Mouse (Mus musculus) adrenal gland, adult 8-10 months (tissue): ENCODE results near the gene Ubox5. TPM values are rescaled to one million over a fixed set of nuclear protein-coding genes. Genes with fewer than 3 reads are reported as not detected.
A peak's percentile ranks its signal among the peaks of the same experiment; 100 is the strongest.
"Not testable (repeated sequence)": the region's sequence is repeated elsewhere in the genome, so short reads cannot be mapped to it uniquely, and the experiment has no call there.

ENCODE experiments used
- DNase-seq: peaks from one replicate; pipeline ENCODE4 v3.0.0; 2022
- total RNA-seq, 4 experiments: library from RNA; stranded (reverse); gene quantifications; 2 replicates each; pipeline ENCODE4 v1.2.4; 2022

Gene Ubox5
- total RNA-seq: 1 to 10 TPM; 6.6 to 8.8 (median 7.7) TPM

GRCm38 (mm10) chr2:130629839-130630203, at the start of gene Ubox5, which contains the start of gene Fastkd5:
Ubox5 (minus strand) TSS chr2:130630038.
Fastkd5 (minus strand) TSS chr2:130630027.
- peak; percentile 85 for DNase-seq

GRCm38 (mm10) chr2:130679154-130679553, 49.3 kb upstream of the Ubox5 start:
- no peak for DNase-seq

- DNase-seq: peak; percentile 31
Measured at GRCm38 (mm10) chr2:130677211-130677610, 47.4 kb upstream of the Ubox5 start.

GRCm38 (mm10) chr2:130667559-130667958, 37.7 kb upstream of the Ubox5 start, which contains the start of gene Itpa:
Itpa (plus strand) TSS chr2:130667610.
- DNase-seq: peak; percentile 84

GRCm38 (mm10) chr2:130664102-130664701, 34.4 kb upstream of the Ubox5 start, which contains the start of gene Ddrgk1:
Ddrgk1 (minus strand) TSS chr2:130664659.
- DNase-seq: peak; percentile 89

- DNase-seq: no peak
Measured at GRCm38 (mm10) chr2:130663342-130663741, 33.5 kb upstream of the Ubox5 start.

GRCm38 (mm10) chr2:130658530-130658929, 28.7 kb upstream of the Ubox5 start:
- DNase-seq: no peak

- DNase-seq: no peak
Measured at GRCm38 (mm10) chr2:130657541-130657940, 27.7 kb upstream of the Ubox5 start.

GRCm38 (mm10) chr2:130656536-130656935, 26.7 kb upstream of the Ubox5 start:
- DNase-seq: no peak

- DNase-seq: no peak
Measured at GRCm38 (mm10) chr2:130655660-130656339, 26.0 kb upstream of the Ubox5 start.

GRCm38 (mm10) chr2:130653760-130654159, 23.9 kb upstream of the Ubox5 start:
- no peak for DNase-seq

- no peak for DNase-seq
Measured at GRCm38 (mm10) chr2:130653303-130653702, 23.5 kb upstream of the Ubox5 start.

GRCm38 (mm10) chr2:130649028-130649427, 19.2 kb upstream of the Ubox5 start:
- not testable (repeated sequence) for DNase-seq

- DNase-seq: no peak
Measured at GRCm38 (mm10) chr2:130645198-130645597, 15.4 kb upstream of the Ubox5 start.

GRCm38 (mm10) chr2:130642684-130643369, 13.0 kb upstream of the Ubox5 start, which contains the start of gene Lzts3:
Lzts3 (minus strand) TSS chr2:130642803.
- peak; percentile 88 for DNase-seq

- DNase-seq: no peak
Measured at GRCm38 (mm10) chr2:130642197-130642660, 12.4 kb upstream of the Ubox5 start.

- no peak for DNase-seq
Measured at GRCm38 (mm10) chr2:130641351-130642025, 11.7 kb upstream of the Ubox5 start.

GRCm38 (mm10) chr2:130639276-130639675, 9.4 kb upstream of the Ubox5 start:
- no peak for DNase-seq

- DNase-seq: no peak
Measured at GRCm38 (mm10) chr2:130638101-130638611, 8.3 kb upstream of the Ubox5 start.

GRCm38 (mm10) chr2:130635847-130636246, 6.0 kb upstream of the Ubox5 start:
- DNase-seq: no peak

- DNase-seq: no peak
Measured at GRCm38 (mm10) chr2:130634739-130635411, 5.0 kb upstream of the Ubox5 start.
